Mouse (Mus musculus) hindbrain, embryonic 12.5 days (tissue): ENCODE data around the gene Acox1. TPM values are rescaled to one million over a fixed set of nuclear protein-coding genes. Genes with fewer than 3 reads are reported as not detected.

Experiments used
- ATAC-seq: fragments of 200-750 bp; cut with Nextera tagmentation; 2 replicates; pipeline ENCODE4 v1.8.0; 2017; ENCODE audit warnings: moderate TSS enrichment; ENCODE audit not compliant: low FRiP score
- H3K27ac ChIP-seq: fragments of 300-500 bp; sonication (generic); 2 replicates; pipeline ENCODE4 v1.5.1; 2016; ENCODE audit warnings: mild to moderate bottlenecking
- H3K27me3 ChIP-seq: fragments of 300-500 bp; sonication (generic); 2 replicates; pipeline ENCODE4 v1.6.1; 2016; ENCODE audit warnings: mild to moderate bottlenecking
- H3K36me3 ChIP-seq: fragments of 300-500 bp; sonication (generic); 2 replicates; pipeline ENCODE4 v1.6.1; 2016; ENCODE audit warnings: mild to moderate bottlenecking
- H3K4me1 ChIP-seq: fragments of 300-500 bp; sonication (generic); 2 replicates; pipeline ENCODE4 v1.6.1; 2016
- H3K4me2 ChIP-seq: fragments of 300-500 bp; sonication (generic); replicated peaks from 2 replicates; pipeline ENCODE4 v1.6.1; 2016; ENCODE audit warnings: mild to moderate bottlenecking
- H3K4me3 ChIP-seq: fragments of 300-500 bp; sonication (generic); 2 replicates; pipeline ENCODE4 v1.5.1; 2016; ENCODE audit warnings: mild to moderate bottlenecking
- H3K9ac ChIP-seq: fragments of 300-500 bp; sonication (generic); 2 replicates; pipeline ENCODE4 v1.6.1; 2016; ENCODE audit warnings: mild to moderate bottlenecking, moderate library complexity
- H3K9me3 ChIP-seq: fragments of 300-500 bp; sonication (generic); replicated peaks from 2 replicates; pipeline ENCODE4 v1.6.1; 2016; ENCODE audit warnings: mild to moderate bottlenecking
- WGBS: fragments of 180-500 bp; shearing (Covaris S2); methylation state at CpG from one replicate; pipeline ENCODE4 v1.1.7; 2016; 5-methylcytosine and 5-hydroxymethylcytosine counted together
- polyA plus RNA-seq: library from polyadenylated mRNA; unstranded; fragments of >200 nt; fragmentation: Nextera tagmentation; extraction: Ambion mirVana; gene quantifications from 2 replicates; pipeline ENCODE4 v1.2.1, GENCODE M21; 2016

Acox1 gene
- polyA plus RNA-seq, 1 experiment from 2014 or later, result 43.8 TPM

DNA sequence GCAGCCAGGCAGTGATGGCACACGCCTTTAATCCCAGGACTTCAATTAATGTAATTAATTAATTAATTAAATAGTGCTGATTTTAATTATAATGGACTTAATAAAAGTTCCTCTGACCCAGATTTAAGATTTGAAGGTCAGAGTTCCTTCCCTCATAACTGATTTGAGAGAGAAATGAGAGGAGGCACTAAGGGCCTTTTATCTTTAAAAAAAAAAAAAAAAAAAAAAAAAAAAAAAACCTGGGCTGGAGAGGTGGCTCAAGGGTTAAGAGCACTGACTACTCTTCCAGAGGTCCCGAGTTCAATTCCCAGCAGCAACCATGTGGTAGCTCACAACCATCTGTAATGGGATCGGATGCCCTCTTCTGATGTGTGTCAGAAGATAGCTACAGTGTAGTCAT is 9.8 kb upstream of the Acox1 start:
- H3K4me2 ChIP-seq, result no peak overlapping the region
- no peak overlapping the region for H3K27ac ChIP-seq
- H3K9ac ChIP-seq, result no peak overlapping the region
- H3K4me1 ChIP-seq, result no peaks in the 10 kb centered on the region
- H3K27me3 ChIP-seq, result no peaks in the 10 kb centered on the region
- ATAC-seq, result no peak
- H3K4me3 ChIP-seq, result no peak overlapping the region
- H3K36me3 ChIP-seq, result peaks cover 27% of the 10 kb centered on the region
- H3K9me3 ChIP-seq, result no peaks in the 10 kb centered on the region
- 93% methylated on average over 3 of the region's 3 CpGs for WGBS

DNA sequence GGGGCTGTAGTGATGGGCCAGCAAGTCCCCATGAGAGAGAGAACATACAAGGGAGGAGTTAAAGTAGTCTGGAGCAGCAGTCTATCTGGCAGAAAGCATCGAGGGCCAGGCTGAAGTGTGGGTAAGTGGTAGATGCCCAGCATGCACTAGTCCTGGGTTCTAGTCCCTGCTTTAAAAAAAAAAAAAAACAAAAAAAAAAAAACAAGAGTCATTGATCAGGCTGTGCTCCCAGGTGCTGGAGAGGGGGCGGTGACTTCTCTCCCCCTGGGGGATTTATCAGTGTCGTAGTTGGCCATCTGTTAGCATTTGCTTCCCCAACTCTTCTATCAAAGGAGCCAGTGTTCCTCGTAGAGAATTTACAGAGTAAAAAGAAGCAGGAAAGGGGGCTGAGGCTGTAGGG is 7.8 kb upstream of the Acox1 start:
- no peak for ATAC-seq
- WGBS, result 70% methylated on average over 4 of the region's 4 CpGs

DNA sequence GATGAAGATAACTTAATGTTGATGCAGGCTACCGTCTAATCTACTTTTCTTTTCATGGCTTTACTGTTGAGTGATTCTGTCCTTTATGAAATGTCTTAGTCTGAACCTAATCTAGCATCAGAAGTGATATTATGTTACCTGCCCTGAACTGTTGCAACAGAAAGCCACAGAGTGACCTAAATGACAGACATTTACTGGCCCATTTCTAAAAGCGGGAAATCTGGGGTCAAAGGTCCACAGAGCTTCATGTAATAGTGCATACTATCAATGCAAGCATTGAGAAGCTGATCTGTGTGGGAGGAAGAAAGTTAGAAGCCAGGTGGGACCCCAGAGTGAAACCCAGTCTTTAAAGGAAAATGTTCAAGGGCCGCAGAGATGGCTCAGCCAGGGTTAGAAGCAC is 4.3 kb upstream of the Acox1 start:
- 87% methylated on average over 3 of the region's 3 CpGs for WGBS
- peaks cover 4% of the 10 kb centered on the region for H3K4me1 ChIP-seq
- H3K27ac ChIP-seq, result no peak overlapping the region
- H3K9me3 ChIP-seq, result no peaks in the 10 kb centered on the region
- H3K4me3 ChIP-seq, result no peak overlapping the region
- peaks cover 21% of the 10 kb centered on the region for H3K36me3 ChIP-seq
- H3K27me3 ChIP-seq, result no peaks in the 10 kb centered on the region
- no peak overlapping the region for H3K4me2 ChIP-seq
- ATAC-seq, result no peak
- H3K9ac ChIP-seq, result no peak overlapping the region

More for the DNA sequence above, 7.8 kb upstream of the Acox1 start:
- Histone ChIP-seq H3K4me2 (no peak overlapping the region), H3K4me1 (no peaks in the 10 kb centered on the region), H3K9me3 (no peaks in the 10 kb centered on the region), H3K9ac (no peak overlapping the region), H3K4me3 (no peak overlapping the region), H3K36me3 (peaks cover 24% of the 10 kb centered on the region), H3K27me3 (no peaks in the 10 kb centered on the region), H3K27ac (no peak overlapping the region)

DNA sequence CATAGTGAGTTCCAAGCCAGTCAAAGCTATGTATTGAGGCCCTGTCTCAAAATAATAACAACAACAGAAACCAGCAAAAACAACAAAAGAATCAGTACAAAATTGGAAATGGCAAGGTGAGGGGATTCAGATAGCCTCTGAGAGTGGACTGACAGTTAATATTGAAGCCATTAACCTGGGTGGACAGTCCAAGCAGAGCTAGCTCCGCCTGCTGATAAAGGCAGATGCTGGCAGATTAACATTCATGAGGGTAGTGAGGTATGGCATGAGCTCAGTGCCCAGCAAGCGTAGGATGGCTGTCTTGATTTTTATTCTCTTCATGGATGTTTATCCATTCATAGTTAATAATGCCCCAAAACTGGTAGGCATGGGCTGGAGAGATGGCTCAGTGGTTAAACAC is 2.3 kb upstream of the Acox1 start:
- Histone ChIP-seq H3K36me3 (peaks cover 8% of the 10 kb centered on the region), H3K4me2 (no peak overlapping the region), H3K27ac (no peak overlapping the region), H3K27me3 (no peaks in the 10 kb centered on the region), H3K9ac (no peak overlapping the region), H3K4me1 (peaks cover 12% of the 10 kb centered on the region), H3K4me3 (no peak overlapping the region), H3K9me3 (no peaks in the 10 kb centered on the region)
- WGBS, result 96% methylated on average over 2 of the region's 2 CpGs
- no peak for ATAC-seq

DNA sequence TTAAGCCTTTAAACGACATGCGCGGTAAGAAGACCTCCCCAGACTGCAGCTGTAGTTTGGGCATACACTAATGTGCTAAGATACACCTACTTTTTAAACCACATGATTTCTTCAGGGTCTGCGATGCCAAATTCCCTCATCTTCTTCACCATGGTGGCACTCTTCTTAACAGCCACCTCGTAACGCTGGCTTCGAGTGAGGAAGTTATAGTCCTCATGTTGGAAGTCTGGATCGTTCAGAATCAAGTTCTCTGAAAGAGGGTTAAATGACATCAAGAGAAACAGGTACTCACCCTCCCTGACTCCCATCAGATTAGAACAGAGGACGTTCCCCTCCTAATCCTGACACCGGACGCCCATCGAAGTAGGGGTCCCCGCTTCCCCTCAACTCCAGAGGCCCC is 713 bp downstream of the Acox1 start:
- Histone ChIP-seq H3K4me1 (peaks cover 20% of the 10 kb centered on the region), H3K27me3 (no peaks in the 10 kb centered on the region), H3K9ac (peak overlapping the region; percentile 86), H3K27ac (peak overlapping the region; percentile 97), H3K4me2 (peak overlapping the region; percentile 72), H3K4me3 (peak overlapping the region; percentile 80), H3K36me3 (no peaks in the 10 kb centered on the region), H3K9me3 (no peaks in the 10 kb centered on the region)
- 25% methylated on average over 13 of the region's 13 CpGs for WGBS
- no peak; the same call in 1 of the 2 replicates for ATAC-seq

DNA sequence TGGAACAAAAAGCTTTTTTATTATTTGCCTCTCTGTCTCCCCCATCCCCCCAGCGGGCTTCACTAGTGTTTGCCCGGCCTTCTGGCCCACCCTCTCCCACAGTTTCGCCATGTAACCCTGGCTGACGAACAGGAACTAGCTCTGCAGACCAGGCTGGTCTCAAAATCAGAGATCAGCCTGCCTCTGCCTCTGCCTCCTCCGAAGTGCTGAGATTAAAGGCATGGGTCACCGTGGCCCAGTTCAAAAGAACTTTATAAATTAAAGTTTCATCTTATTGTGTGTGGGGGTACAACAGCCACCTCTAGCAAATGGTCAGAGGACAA is 1.3 kb downstream of the Acox1 start:
- Histone ChIP-seq H3K4me1 (peaks cover 20% of the 10 kb centered on the region), H3K4me3 (no peak overlapping the region), H3K4me2 (peak overlapping the region; percentile 72), H3K27me3 (no peaks in the 10 kb centered on the region), H3K9ac (no peak overlapping the region), H3K27ac (no peak overlapping the region), H3K36me3 (no peaks in the 10 kb centered on the region), H3K9me3 (no peaks in the 10 kb centered on the region)
- WGBS, result 91% methylated on average over 6 of the region's 6 CpGs
- ATAC-seq, result no peak

DNA sequence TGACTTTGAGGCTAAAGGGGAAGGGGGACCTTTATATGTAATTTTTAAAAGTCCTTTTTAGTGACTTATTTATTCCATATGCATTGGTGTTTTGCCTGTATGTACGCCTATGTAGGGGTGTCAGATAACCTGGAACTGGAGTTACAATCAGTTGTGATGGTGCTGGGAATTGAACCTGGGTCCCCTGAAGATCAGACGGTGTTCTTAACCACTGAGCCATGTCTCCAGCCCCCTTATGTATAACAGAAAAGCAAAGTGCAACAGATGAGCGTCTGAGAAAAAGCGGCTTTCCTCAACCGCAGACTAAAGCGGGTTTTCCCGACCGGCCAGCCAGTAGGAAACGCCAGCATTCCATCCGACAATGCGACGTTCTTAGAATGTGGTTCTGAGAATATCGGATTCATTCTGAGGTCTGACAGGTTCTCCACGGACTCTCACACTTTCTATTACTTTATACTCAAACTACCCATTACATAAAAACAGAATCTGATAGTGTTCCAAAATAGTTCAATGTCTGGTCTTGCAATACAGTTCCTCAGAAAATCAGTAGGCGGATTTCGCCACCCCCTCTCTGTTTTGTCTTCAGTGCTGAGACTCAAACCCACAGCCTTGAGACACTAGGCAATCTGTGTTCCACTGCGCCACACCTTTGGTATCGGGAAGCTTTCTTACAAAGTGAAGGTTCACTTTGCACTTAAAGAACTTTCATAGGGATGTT is 1.8 kb downstream of the Acox1 start:
- H3K4me2 ChIP-seq, result peak overlapping the region; percentile 72; the same call in 1 of the 2 replicates
- H3K36me3 ChIP-seq, result no peaks in the 10 kb centered on the region
- H3K27me3 ChIP-seq, result no peaks in the 10 kb centered on the region
- H3K9me3 ChIP-seq, result no peaks in the 10 kb centered on the region
- peaks cover 20% of the 10 kb centered on the region for H3K4me1 ChIP-seq
- H3K27ac ChIP-seq, result no peak overlapping the region
- no peak overlapping the region for H3K4me3 ChIP-seq
- no peak for ATAC-seq
- 94% methylated on average over 18 of the region's 18 CpGs for WGBS
- H3K9ac ChIP-seq, result no peak overlapping the region

DNA sequence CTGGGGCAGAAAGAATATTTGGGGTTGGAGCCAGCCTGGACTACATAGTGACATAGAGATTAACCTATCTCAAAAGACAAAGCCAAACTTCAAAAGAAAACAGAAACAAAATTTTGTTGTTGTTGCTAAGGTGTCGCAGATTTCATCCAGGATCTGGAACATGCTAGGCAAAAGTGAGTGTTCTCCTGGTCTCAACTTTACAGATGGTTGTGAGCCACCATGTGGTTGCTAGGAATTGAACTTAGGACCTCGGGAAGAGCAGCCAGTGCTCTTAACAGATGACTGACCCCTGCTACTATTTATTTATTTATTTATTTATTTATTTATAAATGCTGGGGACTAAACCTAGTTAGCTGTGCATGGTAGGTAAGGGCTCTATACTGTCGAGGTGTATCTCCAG is 2.5 kb downstream of the Acox1 start:
- no peaks in the 10 kb centered on the region for H3K27me3 ChIP-seq
- no peak overlapping the region for H3K9ac ChIP-seq
- no peak overlapping the region for H3K27ac ChIP-seq
- no peaks in the 10 kb centered on the region for H3K9me3 ChIP-seq
- ATAC-seq, result no peak
- no peak overlapping the region for H3K4me3 ChIP-seq
- 88% methylated on average over 3 of the region's 3 CpGs for WGBS
- H3K4me2 ChIP-seq, result no peak overlapping the region
- H3K36me3 ChIP-seq, result no peaks in the 10 kb centered on the region
- H3K4me1 ChIP-seq, result peaks cover 20% of the 10 kb centered on the region

DNA sequence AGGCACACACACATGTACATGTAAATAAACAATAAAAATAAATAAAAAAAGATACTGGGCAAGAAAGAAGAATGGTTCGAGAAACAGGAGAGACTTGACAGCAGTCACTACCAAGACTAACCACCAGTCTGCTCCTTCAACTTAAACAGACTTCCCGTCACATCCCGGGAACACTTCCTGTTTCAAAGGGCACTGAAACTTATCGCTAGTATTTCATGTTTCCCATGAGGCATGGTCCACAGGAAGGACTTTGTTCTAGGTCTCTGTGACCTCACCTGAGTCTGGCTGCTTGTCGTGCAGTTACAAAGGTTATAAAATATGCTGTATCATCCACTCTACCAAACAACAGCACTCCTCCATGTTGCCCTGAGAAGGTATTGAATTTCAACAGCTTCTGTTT is 3.6 kb downstream of the Acox1 start:
- Histone ChIP-seq H3K27me3 (no peaks in the 10 kb centered on the region), H3K4me1 (peaks cover 20% of the 10 kb centered on the region), H3K36me3 (peaks cover 4% of the 10 kb centered on the region; the same call in 1 of the 2 replicates), H3K4me2 (no peak overlapping the region), H3K4me3 (no peak overlapping the region), H3K27ac (0 out of 2 replicates have a peak overlapping the region, but pooled peaks have one; percentile 30), H3K9me3 (no peaks in the 10 kb centered on the region), H3K9ac (no peak overlapping the region)
- ATAC-seq, result no peak
- WGBS, result 86% methylated on average over 5 of the region's 5 CpGs

DNA sequence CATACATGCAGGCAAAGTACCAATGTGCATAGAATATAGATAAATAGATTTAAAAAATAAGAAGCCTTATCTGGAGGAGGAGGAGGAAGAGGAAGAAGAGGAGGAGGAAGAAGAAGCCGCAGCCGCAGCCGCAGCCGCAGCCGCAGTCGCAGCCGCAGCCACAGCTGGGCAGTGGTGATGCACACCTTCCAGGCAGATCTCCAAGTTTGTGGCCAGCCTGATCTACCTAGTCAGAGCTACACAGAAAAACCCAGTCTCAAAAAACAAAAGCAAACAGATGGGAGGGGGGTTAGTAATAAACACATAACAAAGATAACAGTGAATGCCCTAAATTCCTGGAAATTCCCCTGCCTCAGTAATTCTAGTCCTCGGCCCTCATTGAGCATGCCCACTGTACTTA is 4.2 kb downstream of the Acox1 start:
- peaks cover 19% of the 10 kb centered on the region for H3K4me1 ChIP-seq
- no peak for ATAC-seq
- no peak overlapping the region for H3K27ac ChIP-seq
- H3K36me3 ChIP-seq, result peaks cover 8% of the 10 kb centered on the region
- H3K4me2 ChIP-seq, result no peak overlapping the region
- no peaks in the 10 kb centered on the region for H3K9me3 ChIP-seq
- H3K4me3 ChIP-seq, result no peak overlapping the region
- H3K9ac ChIP-seq, result no peak overlapping the region
- H3K27me3 ChIP-seq, result no peaks in the 10 kb centered on the region
- WGBS, result 94% methylated on average over 8 of the region's 8 CpGs

DNA sequence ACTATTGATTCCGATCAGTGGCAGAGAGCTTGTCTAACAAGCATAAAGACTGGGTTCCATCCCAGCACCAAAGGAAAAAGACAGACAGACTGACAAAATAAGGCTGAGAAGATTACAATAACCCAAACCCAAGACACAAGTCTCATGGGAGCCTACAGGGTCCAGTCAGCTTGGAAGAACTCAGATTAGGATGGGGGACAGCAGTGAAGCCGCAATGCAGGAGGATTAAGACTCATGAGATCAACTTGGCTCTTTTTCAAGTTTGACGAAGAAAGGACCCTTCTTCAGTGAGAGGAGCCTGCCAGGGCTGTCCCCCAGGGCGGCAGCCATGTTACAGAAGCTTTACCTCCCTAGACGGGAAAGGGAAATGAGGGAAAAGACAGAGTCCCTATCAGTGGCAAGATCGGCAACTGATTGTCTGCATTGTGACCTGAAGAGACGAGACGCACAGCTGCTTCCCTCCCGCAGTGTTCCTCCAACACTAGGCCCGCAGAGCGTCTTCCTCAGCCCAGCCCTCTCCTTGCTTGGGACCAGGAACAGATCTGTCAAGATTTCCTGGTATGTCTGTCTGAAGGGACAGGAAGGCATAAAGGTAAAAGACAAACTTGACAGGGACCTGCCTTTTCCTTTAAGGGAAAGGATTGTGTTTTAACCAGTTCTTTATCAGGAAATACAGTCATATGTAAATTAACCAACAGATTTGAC is 11.5 kb downstream of the Acox1 start:
- no peak for ATAC-seq
- H3K36me3 ChIP-seq, result peaks cover 43% of the 10 kb centered on the region

DNA sequence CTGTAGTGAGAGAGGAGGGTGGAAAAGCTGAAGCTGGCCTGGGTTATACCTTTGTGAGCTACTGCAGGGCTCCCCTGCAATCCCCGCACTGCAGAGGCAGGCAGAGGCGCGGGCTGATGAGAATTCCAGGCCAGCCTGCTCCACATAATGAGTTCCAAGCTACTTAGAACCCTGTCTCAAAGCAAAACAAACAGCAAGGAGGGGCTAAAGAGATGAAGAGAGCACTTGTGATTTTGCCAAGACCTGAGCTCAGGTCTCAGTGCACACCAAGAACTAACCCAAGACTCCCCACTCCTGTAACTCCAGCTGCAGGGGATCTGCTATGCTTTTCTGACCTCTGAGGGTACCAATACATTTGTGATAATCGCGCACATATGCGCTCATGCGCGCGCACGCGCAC is 12.5 kb downstream of the Acox1 start:
- Histone ChIP-seq H3K36me3 (peaks cover 53% of the 10 kb centered on the region), H3K4me3 (no peak overlapping the region), H3K27me3 (no peaks in the 10 kb centered on the region), H3K9ac (no peak overlapping the region), H3K4me1 (peaks cover 7% of the 10 kb centered on the region), H3K9me3 (no peaks in the 10 kb centered on the region), H3K4me2 (no peak overlapping the region), H3K27ac (peak overlapping the region; percentile 46; the same call in 1 of the 2 replicates)
- WGBS, result 90% methylated on average over 11 of the region's 11 CpGs
- ATAC-seq, result no peak

More for the DNA sequence above, 11.5 kb downstream of the Acox1 start:
- 43% methylated on average over 11 of the region's 11 CpGs for WGBS
- Histone ChIP-seq H3K4me3 (no peak overlapping the region), H3K27me3 (no peaks in the 10 kb centered on the region), H3K4me1 (peaks cover 7% of the 10 kb centered on the region), H3K9ac (no peak overlapping the region), H3K4me2 (no peak overlapping the region), H3K9me3 (no peaks in the 10 kb centered on the region), H3K27ac (no peak overlapping the region)

DNA sequence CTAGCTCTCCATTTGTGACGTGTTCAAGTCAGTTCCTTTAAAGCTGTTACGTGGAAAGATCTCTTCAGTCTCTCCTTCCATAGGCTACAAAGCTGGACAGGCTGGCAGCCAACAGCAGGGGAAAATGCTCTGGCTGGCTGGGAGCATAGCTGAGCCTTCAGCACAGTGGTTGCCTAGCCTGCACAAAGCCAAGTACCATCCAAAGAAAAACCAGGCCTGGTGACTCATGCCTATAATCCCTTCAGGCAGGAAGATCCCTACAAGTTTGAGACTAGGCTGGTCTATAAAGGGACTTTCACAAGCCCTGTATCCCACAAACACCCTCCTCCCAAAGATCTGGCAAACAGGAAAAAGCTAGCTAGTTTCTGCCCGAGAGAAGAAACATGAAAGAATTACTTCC is 13.0 kb downstream of the Acox1 start:
- Histone ChIP-seq H3K36me3 (peaks cover 55% of the 10 kb centered on the region), H3K27ac (no peak overlapping the region)
- 88% methylated on average over 3 of the region's 3 CpGs for WGBS

More for the DNA sequence above, 13.0 kb downstream of the Acox1 start:
- Histone ChIP-seq H3K9me3 (no peaks in the 10 kb centered on the region), H3K4me1 (peaks cover 7% of the 10 kb centered on the region), H3K27me3 (no peaks in the 10 kb centered on the region), H3K4me3 (no peak overlapping the region), H3K9ac (no peak overlapping the region), H3K4me2 (no peak overlapping the region)
- no peak for ATAC-seq
